Mouse (Mus musculus) embryonic facial prominence, embryonic 12.5 days (tissue): ENCODE results near the gene Larp4. TPM values are rescaled to one million over a fixed set of nuclear protein-coding genes. Genes with fewer than 3 reads are reported as not detected.
"Not testable (repeated sequence)": the region's sequence is repeated elsewhere in the genome, so short reads cannot be mapped to it uniquely, and the experiment has no call there.

Source experiments
- ATAC-seq: fragments of 200-750 bp; cut with Nextera tagmentation; 2 replicates; pipeline ENCODE4 v1.8.0; 2017; ENCODE audit not compliant: insufficient number of reproducible peaks, insufficient read depth, low FRiP score, low TSS enrichment
- H3K27ac ChIP-seq: fragments of 300-500 bp; sonication (generic); 2 replicates; pipeline ENCODE4 v1.5.1; 2016; ENCODE audit warnings: mild to moderate bottlenecking
- H3K27me3 ChIP-seq: fragments of 300-500 bp; sonication (generic); 2 replicates; pipeline ENCODE4 v1.6.1; 2016; ENCODE audit warnings: mild to moderate bottlenecking, moderate library complexity
- H3K36me3 ChIP-seq: fragments of 300-500 bp; sonication (generic); 2 replicates; pipeline ENCODE4 v1.6.1; 2016; ENCODE audit warnings: mild to moderate bottlenecking
- H3K4me1 ChIP-seq: fragments of 300-500 bp; sonication (generic); 2 replicates; pipeline ENCODE4 v1.6.1; 2016
- H3K4me2 ChIP-seq: fragments of 300-500 bp; sonication (generic); replicated peaks from 2 replicates; pipeline ENCODE4 v1.6.1; 2016; ENCODE audit warnings: mild to moderate bottlenecking, moderate library complexity
- H3K4me3 ChIP-seq: fragments of 300-500 bp; sonication (generic); 2 replicates; pipeline ENCODE4 v1.5.1; 2016; ENCODE audit warnings: mild to moderate bottlenecking
- H3K9ac ChIP-seq: fragments of 300-500 bp; sonication (generic); 2 replicates; pipeline ENCODE4 v1.6.1; 2016; ENCODE audit warnings: mild to moderate bottlenecking, moderate library complexity
- H3K9me3 ChIP-seq: fragments of 300-500 bp; sonication (generic); 2 replicates; pipeline ENCODE4 v1.6.1; 2016; ENCODE audit warnings: mild to moderate bottlenecking, moderate library complexity
- WGBS: fragments of 180-500 bp; shearing (Covaris S2); methylation state at CpG from one replicate; pipeline ENCODE4 v1.1.7; 2016; 5-methylcytosine and 5-hydroxymethylcytosine counted together
- polyA plus RNA-seq: library from polyadenylated mRNA; unstranded; fragments of >200 nt; fragmentation: Nextera tagmentation; extraction: Ambion mirVana; gene quantifications from 2 replicates; pipeline ENCODE4 v1.2.1, GENCODE M21; 2016

Gene Larp4
- polyA plus RNA-seq, result 29.9 and 31.0 TPM in 2 replicates

GRCm38 (mm10) chr15:99969765-99970164 is at the start of gene Larp4:
Gene Larp4 (plus strand): TSS chr15:99970065.
- not testable (repeated sequence) for H3K4me3 ChIP-seq, H3K4me2 ChIP-seq, H3K27me3 ChIP-seq, H3K9me3 ChIP-seq, H3K36me3 ChIP-seq, ATAC-seq, H3K27ac ChIP-seq, H3K9ac ChIP-seq, H3K4me1 ChIP-seq
- WGBS, result 82% methylated on average over 6 of the region's 6 CpGs

GRCm38 (mm10) chr15:99931231-99931630 is 38.6 kb upstream of the Larp4 start:
- Histone ChIP-seq H3K9ac (no peak overlapping the region), H3K36me3 (no peaks in the 10 kb centered on the region), H3K27ac (no peak overlapping the region), H3K27me3 (no peaks in the 10 kb centered on the region), H3K4me2 (no peak overlapping the region), H3K4me1 (no peaks in the 10 kb centered on the region), H3K4me3 (no peak overlapping the region), H3K9me3 (no peaks in the 10 kb centered on the region)
- ATAC-seq, result no peak
- 81% methylated on average over 8 of the region's 8 CpGs for WGBS

DNA sequence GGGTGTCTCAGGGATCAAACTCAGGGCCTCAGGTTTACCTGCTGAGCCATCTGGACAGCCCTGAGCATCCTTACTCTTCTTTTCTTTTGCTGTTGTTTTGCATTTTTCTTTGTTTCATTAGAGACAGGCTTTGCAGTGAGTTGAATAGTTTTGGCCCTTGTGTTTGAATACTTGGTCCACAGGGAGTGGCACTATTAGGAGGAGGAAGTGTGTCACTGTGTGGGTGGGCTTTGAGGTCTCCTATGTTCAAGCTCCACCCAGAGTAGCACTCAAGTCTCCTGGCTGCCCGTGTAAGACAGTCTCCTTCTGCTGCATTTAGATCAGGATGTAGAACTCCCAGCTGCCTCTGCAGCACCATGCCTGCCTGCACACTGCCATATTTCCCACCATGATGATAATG is 35.4 kb upstream of the Larp4 start:
- Histone ChIP-seq H3K9me3 (no peaks in the 10 kb centered on the region), H3K4me2 (no peak overlapping the region), H3K4me1 (no peaks in the 10 kb centered on the region), H3K4me3 (no peak overlapping the region), H3K36me3 (no peaks in the 10 kb centered on the region), H3K27me3 (no peaks in the 10 kb centered on the region), H3K27ac (no peak overlapping the region), H3K9ac (no peak overlapping the region)
- ATAC-seq, result no peak
- WGBS, result 43% methylated on average over 1 of the region's 1 CpGs

GRCm38 (mm10) chr15:99936659-99937058 is 33.2 kb upstream of the Larp4 start:
- Histone ChIP-seq H3K27me3 (no peaks in the 10 kb centered on the region), H3K4me3 (no peak overlapping the region), H3K4me1 (no peaks in the 10 kb centered on the region), H3K36me3 (no peaks in the 10 kb centered on the region), H3K9me3 (no peaks in the 10 kb centered on the region), H3K9ac (no peak overlapping the region), H3K27ac (no peak overlapping the region), H3K4me2 (no peak overlapping the region)
- 100% methylated on average over 3 of the region's 3 CpGs for WGBS
- no peak for ATAC-seq

DNA sequence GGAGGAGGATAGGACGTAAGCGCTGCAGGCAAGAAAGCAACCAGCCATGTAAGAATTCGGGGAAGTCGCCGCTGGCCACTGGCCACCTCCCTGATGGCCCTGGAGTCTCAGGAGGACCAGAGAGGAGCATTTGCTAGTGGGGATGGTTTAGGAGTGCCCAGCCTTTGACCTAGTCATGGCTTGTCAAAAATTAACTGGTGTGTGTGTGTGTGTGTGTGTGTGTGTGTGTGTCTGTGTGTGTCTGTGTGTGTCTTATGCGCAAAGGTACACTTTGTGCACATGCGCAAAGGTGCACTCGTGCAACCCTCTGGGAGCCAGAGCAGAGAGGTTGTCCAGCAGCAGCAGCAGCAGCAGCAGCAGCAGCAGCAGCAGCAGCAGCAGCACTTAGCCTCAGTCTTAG is 32.0 kb upstream of the Larp4 start:
- Histone ChIP-seq H3K27ac (no peak overlapping the region), H3K4me3 (no peak overlapping the region), H3K27me3 (no peaks in the 10 kb centered on the region), H3K9ac (no peak overlapping the region), H3K9me3 (no peaks in the 10 kb centered on the region), H3K36me3 (no peaks in the 10 kb centered on the region), H3K4me2 (no peak overlapping the region), H3K4me1 (no peaks in the 10 kb centered on the region)
- no peak for ATAC-seq
- WGBS, result 86% methylated on average over 8 of the region's 8 CpGs

DNA sequence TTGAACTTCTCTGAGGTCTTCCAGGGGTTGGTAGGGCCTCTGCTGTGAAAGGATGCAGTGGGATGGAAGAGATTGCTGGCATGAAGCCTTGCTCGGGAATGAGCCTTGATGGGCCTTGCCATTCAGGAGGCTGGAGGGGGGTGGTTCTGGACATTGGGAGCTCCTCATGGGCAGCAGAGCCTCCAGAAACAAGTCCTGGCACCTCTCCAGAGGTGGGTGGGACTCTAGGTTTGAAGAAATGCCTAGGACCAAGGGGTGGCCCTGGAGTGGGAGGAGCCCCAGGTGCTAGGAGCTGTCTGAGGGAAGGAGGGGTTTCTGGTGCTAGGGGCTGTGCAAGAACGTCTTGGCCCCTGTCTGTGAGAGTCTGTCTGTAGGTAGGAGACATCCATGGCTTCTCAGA is 29.4 kb upstream of the Larp4 start:
- Histone ChIP-seq H3K9ac (no peak overlapping the region), H3K27me3 (no peaks in the 10 kb centered on the region), H3K4me1 (no peaks in the 10 kb centered on the region), H3K4me2 (no peak overlapping the region), H3K4me3 (no peak overlapping the region), H3K36me3 (no peaks in the 10 kb centered on the region), H3K27ac (no peak overlapping the region), H3K9me3 (no peaks in the 10 kb centered on the region)
- no peak for ATAC-seq
- 66% methylated on average over 2 of the region's 2 CpGs for WGBS

- H3K27ac ChIP-seq, result no peak overlapping the region
- 59% methylated on average over 4 of the region's 4 CpGs for whole genome bisulfite sequencing
Observed at GRCm38 (mm10) chr15:99940970-99941630, 28.8 kb upstream of the Larp4 start.

GRCm38 (mm10) chr15:99955324-99955723 is 14.5 kb upstream of the Larp4 start:
- no peaks in the 10 kb centered on the region for H3K27me3 ChIP-seq
- no peak overlapping the region for H3K27ac ChIP-seq
- no peak overlapping the region for H3K4me3 ChIP-seq
- no peak overlapping the region for H3K9ac ChIP-seq
- 68% methylated on average over 4 of the region's 4 CpGs for WGBS
- H3K36me3 ChIP-seq, result no peaks in the 10 kb centered on the region
- ATAC-seq, result no peak
- no peak overlapping the region for H3K4me2 ChIP-seq
- H3K9me3 ChIP-seq, result no peaks in the 10 kb centered on the region
- no peaks in the 10 kb centered on the region for H3K4me1 ChIP-seq

More at GRCm38 (mm10) chr15:99940970-99941630, 28.8 kb upstream of the Larp4 start:
- H3K4me1 ChIP-seq, result no peaks in the 10 kb centered on the region
- H3K9me3 ChIP-seq, result no peaks in the 10 kb centered on the region
- no peak overlapping the region for H3K9ac ChIP-seq
- H3K4me2 ChIP-seq, result no peak overlapping the region
- H3K36me3 ChIP-seq, result no peaks in the 10 kb centered on the region
- H3K4me3 ChIP-seq, result no peak overlapping the region
- H3K27me3 ChIP-seq, result no peaks in the 10 kb centered on the region
- ATAC-seq, result no peak

DNA sequence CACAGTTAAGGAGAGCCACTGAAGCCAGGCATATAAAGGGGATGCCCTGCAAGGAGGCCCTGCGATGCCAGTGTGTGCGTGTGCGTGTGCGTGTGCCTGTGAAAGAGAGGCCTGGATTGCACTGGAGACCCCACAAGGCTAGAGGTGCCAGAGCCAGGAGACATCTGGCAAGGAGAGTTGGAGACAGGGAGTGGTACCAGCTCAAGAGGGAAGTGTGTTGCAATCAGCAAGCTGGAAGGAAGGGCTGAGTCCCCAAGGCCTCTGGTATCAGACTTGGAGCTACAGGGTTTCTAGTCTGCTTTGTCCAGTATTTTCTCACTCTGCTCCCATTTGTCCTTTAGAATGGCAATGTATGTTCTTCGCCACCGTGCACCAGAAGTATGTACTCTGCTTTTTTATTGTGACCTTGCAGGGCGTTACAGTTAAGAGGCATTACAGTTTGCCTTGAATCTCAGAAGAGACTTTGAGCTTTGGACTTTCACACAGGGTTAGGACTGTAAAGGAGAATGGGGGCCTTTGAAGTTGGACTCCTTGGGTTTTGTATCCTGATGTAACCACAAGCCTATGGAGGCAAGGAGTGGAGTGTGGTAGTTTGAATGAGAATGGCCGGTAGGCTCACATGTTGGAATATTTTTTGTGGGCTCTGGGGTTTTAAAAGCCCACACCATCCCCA is 4.6 kb upstream of the Larp4 start:
- no peak overlapping the region for H3K4me2 ChIP-seq
- 91% methylated on average over 8 of the region's 8 CpGs for WGBS
- H3K4me3 ChIP-seq, result no peak overlapping the region
- no peaks in the 10 kb centered on the region for H3K36me3 ChIP-seq
- no peak overlapping the region for H3K27ac ChIP-seq
- no peaks in the 10 kb centered on the region for H3K9me3 ChIP-seq
- no peaks in the 10 kb centered on the region for H3K27me3 ChIP-seq
- no peak for ATAC-seq
- no peaks in the 10 kb centered on the region for H3K4me1 ChIP-seq
- H3K9ac ChIP-seq, result no peak overlapping the region

GRCm38 (mm10) chr15:99966961-99967360 is 2.9 kb upstream of the Larp4 start, which contains the start of gene Fam186a:
Gene Fam186a (minus strand): TSS chr15:99967061.
- H3K9me3 ChIP-seq, result no peaks in the 10 kb centered on the region
- no peak within 1 kb of the TSS for H3K9ac ChIP-seq
- no peak within 1 kb of the TSS for H3K27ac ChIP-seq
- 78% methylated on average over 4 of the region's 4 CpGs for WGBS
- no peak within 1 kb of the TSS for H3K4me2 ChIP-seq
- no peak within 1 kb of the TSS for H3K4me3 ChIP-seq
- no peaks in the 10 kb centered on the region for H3K36me3 ChIP-seq
- ATAC-seq, result no peak
- no peaks in the 10 kb centered on the region for H3K27me3 ChIP-seq
- H3K4me1 ChIP-seq, result no peaks in the 10 kb centered on the region

DNA sequence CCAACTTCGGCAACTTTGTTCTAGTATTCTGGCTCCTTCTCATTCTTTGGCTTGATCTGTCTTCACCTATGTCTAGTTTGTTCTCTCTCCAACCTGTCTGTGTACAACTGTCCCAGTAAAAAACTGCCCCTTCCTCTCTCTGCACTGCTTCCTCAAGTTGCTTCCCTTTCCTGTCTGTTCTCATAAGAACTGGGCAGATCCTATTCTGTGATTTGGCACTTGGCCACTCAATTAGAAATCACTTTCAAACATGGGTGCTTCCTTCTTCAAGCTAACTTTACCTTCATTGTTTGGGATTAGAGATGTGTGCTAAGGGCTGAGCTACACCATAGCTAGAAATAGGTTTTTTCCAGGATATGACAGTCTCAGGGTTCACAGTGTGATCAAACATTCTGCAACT is 741 bp downstream of the Larp4 start:
- H3K4me3 ChIP-seq, result no peak overlapping the region
- H3K4me1 ChIP-seq, result no peaks in the 10 kb centered on the region
- no peak overlapping the region for H3K27ac ChIP-seq
- H3K9ac ChIP-seq, result no peak overlapping the region
- no peaks in the 10 kb centered on the region for H3K27me3 ChIP-seq
- no peaks in the 10 kb centered on the region for H3K36me3 ChIP-seq
- 95% methylated on average over 1 of the region's 1 CpGs for WGBS
- H3K4me2 ChIP-seq, result no peak overlapping the region
- no peaks in the 10 kb centered on the region for H3K9me3 ChIP-seq
- no peak for ATAC-seq

DNA sequence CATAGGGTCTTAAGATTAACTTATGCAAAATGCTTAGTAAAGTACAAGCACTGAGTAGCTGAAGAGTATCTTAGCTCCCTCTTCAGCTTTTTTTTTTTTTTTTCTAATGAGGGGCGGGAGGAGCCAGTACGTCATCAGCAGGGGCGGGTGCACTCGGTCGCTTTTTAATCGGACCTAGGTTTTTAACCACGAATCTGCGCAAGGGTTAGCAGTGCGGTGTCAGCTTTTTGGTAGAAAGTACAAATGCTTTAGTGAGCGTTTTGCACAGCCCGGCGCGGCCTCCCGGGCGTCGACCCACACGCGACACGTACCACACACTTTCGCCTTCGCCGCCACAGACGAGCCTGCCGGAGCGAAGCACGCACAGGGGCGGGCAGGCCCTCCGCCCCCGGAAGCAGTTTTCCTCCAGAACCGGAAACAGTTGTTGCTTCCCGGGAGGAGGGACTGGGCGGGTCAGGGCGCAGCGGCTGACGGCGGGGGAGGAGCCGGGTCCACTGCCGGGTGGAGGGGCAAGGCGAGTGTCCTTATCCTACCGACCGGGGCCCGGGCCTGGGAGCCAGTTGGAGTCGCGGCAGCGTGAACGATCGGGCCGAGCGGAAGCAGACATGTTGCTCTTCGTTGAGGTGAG is 2.6 kb downstream of the Larp4 start:
- Histone ChIP-seq H3K36me3 (no peaks in the 10 kb centered on the region), H3K4me2 (peak overlapping the region; percentile 65), H3K27ac (peak overlapping the region; percentile 98), H3K4me1 (no peaks in the 10 kb centered on the region), H3K9me3 (no peaks in the 10 kb centered on the region), H3K9ac (peak overlapping the region; percentile 85), H3K27me3 (no peaks in the 10 kb centered on the region), H3K4me3 (peak overlapping the region; percentile 93)
- WGBS, result under 1% methylated on average over 50 of the region's 50 CpGs
- peak; percentile 95 for ATAC-seq
